In the genomic region with DNA sequence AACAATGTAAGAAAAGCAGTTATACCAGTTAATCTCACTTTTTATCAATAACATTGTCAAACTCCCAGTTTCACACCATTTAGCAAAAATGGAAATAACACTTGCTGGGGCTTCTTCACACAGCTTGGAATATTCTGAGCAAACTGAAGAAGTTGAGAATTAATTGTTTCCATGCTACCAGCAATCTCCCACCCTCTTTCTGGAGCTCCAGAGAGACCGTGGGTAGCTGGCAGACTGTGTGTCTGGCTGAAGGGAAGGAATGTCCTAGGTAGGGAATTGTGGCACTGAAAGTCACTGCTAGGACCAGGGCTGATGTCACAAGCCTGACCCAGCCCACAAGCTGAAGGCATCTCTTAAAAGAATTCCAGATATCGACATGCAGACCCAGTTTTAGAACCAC, we compare ENCODE assay signal across 11 mouse cellular contexts. TPM values are rescaled to one million over a fixed set of nuclear protein-coding genes. Genes with fewer than 3 reads are reported as not detected.
"Had no signal": no experiment of that assay in that cellular context is flagged by ENCODE, and none has a peak within 500 bp of the region (broad histone marks: within the 10 kb centered on the region; RNA-seq: fewer than 3 reads in every experiment).

No protein-coding gene starts in this region.

- DNase-seq: liver, embryonic 13.5 days; liver, postnatal 0 days; lung, adult 2 months; lung, postnatal 14 days; lung, postnatal 36 days; thymus, adult 2 months; thymus, postnatal 25 days; thymus, postnatal 4 days had no signal

RNA-seq across cellular contexts. Expression of a gene that starts 53.3 kb away (rescaled TPM):
- total RNA-seq: megakaryocyte progenitor cell, adult 5-6 weeks; monocyte, adult 5-6 weeks; neutrophil, adult 5-6 weeks had no signal
